Mouse (Mus musculus) G1E (cell line): ENCODE results near the gene Fam169b.

ENCODE experiments used
- CTCF ChIP-seq: IDR thresholded peaks from 2 replicates; pipeline ENCODE4 v1.5.1; 2012; ENCODE audit warnings: low read depth, low read length, inconsistent platforms, mixed read lengths
- GATA1 ChIP-seq: IDR thresholded peaks from 2 replicates; pipeline ENCODE4 v1.6.1; 2012; ENCODE audit warnings: borderline replicate concordance, low read length, inconsistent platforms, mixed read lengths
- TAL1 ChIP-seq: conservative IDR thresholded peaks from 2 replicates; pipeline ENCODE4 v1.6.1; 2012; ENCODE audit warnings: low read depth, low read length, inconsistent platforms, mixed read lengths

DNA sequence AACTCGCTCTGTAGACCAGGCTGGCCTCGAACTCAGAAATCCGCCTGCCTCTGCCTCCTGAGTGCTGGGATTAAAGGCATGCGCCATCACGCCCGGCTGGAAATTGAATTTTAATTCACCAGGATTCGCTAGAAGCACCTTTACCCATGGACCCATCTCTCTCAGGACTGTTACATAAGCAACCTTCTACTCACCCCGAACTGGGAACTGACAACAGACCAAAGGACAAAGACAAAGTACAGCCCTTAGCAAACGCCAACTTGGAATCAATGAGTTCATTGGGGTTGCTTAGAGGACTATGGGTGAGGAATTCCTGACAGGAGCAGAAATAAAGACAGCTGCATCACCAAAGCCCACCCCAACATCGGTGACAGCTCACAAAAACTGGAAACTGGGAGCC is 1.0 kb upstream of the Fam169b start:
- no peak for TF ChIP-seq CTCF
- no peak for TF ChIP-seq GATA1
- TF ChIP-seq TAL1: no peak
